Mouse (Mus musculus) MN1 (cell line): ENCODE measurements around the gene Glb1l2.

Experiments used
- DNase-seq: peaks from one replicate; pipeline ENCODE4 v3.0.0-alpha.2; 2016; ENCODE audit warnings: low spot score

Glb1l2 gene

DNA sequence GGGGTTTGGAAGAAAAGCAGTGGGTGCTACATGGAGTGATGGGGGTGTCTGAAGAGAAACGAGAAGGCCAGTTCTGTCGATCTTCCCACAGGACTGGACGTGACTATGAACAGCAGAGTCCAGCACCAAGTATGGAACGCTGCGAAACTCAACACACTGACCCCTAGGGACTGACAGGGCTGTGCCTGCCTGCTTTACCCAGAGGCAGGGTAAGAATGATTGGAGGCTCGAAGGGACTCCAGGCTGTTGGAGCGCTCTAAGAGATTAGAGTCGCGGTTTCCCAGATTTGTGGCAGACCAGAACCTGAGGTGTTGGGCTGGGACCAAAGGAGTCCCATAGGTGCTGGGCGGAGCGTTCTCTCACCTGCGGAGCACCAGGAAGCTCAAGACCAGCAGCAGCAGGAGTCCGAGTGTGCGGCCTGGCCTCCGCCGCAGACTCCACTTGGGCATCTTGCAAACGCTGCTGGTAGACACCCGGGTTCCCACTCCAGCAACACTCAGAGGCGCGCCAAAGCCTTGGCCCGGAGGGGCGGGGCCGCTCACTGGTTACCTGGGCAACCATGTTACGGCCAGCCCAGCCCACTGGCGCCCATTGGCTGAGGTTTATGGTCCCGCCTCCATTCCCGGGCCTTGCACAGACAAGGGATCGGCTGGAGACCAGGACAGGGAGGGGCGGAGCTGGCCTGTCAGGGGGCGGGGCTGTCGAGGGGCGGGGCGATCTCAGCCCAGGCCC, at the start of gene Glb1l2:
Gene Glb1l2 (minus strand): TSS at position 534 of the 732 bp plus-strand sequence.
- no peak for DNase-seq

DNA sequence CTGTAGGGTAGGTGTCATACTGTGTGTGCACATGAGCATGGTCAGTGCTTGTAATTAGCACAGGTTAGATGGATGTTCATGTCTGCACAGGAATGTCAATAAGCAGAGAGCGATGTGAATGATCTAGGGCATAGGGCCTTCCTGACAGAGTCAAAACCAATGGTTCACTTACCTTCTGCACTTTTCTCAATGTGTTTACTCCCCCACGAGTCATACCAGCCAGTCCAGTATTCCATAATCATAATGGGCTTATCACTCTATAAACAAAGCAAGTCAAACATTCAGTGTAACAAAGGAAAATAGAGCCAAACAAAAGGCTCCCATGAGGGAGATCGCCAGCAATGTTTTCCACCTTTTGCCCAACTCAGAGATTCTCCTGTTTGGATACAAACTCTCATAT, 24.8 kb upstream of the Glb1l2 start:
- no peak for DNase-seq

DNA sequence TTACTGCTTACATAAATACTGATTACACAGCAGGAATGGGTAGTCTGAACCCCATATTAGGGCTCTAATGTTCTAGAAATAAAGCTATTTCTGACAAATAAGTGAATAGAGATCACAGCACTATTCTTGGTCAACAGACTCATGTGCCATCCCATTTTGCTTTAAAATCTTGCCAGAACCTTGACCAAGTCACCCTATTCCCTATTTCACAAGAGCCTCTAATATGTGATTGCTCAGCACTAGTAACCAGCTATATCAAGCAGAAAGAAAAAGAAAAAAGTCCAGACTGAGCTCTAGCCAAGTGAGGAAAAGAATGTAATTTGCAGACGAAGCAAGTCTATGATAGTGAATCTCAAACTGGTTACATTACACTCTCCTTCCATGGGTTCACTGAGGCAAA, 13.7 kb upstream of the Glb1l2 start:
- no peak for DNase-seq

DNA sequence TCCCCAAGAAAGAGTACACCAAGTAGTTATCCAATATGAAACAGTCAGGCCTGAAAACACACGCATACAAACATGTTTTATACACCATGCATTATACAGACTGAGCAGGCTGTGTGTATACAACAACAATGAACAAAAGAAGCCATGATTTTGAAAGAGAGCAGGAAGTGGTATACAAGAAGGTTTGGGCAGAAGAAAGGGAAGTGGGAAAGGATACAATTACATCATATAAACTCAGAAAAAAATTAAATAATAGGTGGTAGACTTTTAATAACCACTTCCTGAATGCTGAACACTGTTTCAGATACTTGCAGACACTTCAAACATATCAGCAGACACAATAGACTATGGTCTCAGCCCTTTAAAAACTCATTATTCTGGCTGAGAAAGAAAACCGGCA, 2.5 kb upstream of the Glb1l2 start:
- no peak for DNase-seq

DNA sequence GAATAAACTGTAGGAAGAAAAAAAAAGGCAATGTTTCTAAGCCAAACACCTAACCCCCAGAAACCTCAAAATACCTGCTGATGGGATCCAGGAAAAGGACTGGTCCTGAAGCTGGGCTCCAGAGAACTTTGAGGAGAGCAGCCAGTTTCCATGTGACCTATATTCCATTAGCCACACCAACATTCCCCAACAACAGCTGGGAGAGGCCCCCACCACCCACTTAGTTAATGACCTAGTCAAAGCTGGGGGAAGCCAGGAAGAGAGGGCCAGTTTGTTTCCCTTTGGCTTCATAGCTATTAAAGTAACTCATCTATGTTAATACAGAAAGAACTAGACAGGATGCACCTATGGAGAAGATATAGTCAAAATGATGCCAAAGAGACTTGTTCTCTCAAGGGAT, 1.9 kb downstream of the Glb1l2 start:
- no peak for DNase-seq

DNA sequence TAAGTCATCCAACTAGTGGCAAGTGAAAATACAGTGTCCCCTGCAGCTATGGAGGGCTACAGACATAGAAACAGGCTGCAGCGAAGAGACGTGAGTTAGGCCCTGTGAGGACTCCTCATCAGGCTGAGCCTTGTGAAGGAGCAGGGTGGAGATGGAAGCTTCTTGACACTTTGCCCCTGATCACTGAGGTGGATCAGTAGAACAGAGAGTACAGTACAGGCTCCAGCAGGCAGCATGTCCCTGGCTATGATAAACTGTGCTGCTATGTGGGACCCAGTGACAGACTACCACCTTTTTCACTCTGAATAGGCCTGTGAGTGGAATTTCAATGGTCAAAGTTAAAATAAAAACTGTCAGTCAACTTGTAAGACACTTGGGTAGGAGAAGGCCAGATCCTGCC, 5.9 kb downstream of the Glb1l2 start:
- no peak for DNase-seq

DNA sequence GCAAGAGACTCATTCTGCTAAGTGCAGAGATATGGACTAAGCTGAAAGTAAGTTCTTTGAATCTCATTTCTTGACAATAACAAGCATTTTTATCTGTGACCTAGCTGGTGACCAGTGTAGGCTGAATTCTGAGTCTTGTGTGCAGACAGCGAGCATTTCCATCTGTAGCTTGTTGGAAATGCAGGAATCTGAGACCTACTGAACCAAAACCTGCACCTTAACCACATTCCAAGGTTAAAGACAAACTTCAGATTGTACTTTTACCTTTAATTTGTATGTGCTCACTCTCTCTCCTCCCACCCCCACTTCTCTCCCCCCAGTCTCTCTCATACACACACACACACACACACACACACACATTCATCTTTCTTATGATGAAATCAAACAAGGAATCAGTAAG, 7.5 kb downstream of the Glb1l2 start:
- no peak for DNase-seq

DNA sequence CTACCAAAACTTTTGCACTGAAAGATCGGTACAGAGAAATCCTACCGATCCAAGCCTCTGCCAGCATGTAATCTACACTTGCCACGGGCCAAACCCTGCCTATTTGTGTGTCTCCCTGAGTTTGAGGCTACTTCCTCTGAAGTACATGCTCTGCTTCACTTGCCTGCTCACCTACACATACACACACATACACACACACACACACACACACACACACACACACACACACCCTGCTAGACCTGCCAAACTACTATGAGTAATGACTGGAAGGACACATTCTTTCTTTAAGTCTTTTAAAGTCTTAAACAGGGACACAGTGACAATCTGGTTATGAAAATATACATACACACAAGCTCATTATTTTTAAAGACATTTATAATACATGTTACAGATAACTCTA, 8.1 kb downstream of the Glb1l2 start:
- DNase-seq: no peak

DNA sequence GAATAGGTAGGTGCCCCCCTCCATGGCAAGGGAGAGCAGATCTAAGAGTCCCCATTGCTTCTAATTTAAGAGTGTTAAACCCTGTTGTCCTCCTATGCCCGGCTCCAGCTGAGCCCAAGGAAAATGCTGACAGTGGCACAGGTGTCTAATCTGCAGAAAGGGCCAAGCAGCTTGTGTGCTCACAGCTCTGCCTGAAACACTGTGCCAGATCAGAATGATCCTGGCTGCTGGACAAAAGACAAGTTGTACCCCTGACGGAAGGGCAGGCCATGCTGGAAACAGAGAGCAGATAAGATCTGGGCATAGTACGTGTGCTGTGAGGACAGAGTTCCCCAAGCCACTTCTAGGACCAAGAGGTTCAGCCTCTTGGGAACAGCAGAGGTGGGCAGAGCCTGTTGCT, 13.4 kb downstream of the Glb1l2 start:
- no peak for DNase-seq

DNA sequence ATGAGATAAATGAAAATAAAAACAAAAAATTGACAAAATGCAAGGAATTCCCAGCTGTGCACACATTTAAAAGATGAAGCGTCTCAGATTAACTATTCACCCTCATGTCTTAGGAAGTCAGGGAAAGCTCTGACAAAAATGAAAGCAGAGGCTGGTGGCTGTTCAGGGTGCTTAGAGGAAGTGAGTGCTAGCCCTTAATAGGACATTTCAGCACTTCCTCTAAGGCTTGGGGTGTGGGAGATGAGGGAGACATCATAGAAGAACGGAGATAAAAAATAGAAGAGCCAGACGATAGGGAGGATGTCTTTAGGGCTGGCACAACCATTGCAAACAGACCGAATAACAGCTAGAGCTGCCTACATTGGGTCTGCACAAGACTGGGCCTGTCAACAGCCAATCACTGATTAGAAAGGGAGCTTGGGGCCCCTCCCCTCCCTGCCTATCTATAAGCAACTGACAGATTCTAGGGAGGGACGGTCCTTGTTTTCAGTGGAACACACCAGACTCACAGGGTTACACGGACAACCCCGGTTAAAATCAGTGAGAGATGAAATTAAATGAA, 22.8 kb downstream of the Glb1l2 start:
- DNase-seq: no peak

DNA sequence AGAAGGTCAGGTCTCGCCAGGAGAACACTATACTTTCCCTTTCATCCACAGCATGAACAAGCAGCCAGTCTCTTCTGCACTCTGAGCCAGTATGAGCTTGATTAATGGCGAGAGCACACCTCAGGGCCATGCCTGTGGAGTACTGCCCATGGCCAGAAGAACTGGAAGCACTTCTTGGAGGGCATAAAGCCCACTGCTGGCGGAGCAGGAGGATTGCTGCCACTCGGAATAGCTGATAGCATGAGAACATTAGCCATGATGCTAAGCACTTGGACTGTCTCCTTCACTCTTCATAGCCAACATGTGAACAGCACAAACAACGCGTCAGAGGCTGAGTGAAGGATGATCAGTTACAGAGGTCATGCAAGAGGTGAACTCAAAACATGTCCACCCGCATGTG, 27.8 kb downstream of the Glb1l2 start:
- DNase-seq: no peak

DNA sequence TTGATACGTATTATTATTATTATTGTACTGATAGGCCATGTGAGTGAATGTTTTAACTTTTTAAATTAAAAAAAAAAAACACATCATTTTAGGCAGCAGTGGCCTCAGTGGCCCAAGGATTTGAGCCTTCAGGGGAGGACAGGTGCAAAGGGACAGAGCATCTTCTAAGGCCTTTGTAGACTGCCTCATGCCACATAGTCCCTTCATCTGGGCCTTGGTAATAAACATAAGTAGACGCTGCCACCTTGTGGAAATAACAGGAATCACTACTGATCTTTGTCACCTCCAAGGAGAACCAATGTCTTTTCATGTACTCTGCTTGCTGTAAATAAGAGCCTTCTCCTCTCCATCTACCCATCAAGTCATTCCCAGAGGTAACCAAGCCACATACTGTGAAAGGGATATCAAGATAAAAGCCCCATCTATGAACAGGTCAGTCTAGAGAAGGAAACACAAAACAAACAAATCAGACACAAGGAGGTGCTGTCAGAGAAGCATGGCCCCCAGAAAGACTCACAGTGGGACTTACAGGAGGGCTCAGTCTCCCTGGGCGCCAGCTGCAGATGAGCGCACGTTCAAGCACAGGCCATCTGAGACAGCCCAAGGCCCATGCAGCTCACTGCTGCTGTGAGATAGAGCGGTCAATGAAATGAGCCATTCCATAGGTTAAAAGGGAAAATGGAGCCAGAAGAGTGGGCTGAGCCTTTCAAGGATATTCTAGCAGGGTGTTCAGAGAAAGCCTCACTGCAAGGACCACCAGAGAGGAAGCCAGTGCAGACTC, 30.0 kb downstream of the Glb1l2 start:
- peak; percentile 40 for DNase-seq

DNA sequence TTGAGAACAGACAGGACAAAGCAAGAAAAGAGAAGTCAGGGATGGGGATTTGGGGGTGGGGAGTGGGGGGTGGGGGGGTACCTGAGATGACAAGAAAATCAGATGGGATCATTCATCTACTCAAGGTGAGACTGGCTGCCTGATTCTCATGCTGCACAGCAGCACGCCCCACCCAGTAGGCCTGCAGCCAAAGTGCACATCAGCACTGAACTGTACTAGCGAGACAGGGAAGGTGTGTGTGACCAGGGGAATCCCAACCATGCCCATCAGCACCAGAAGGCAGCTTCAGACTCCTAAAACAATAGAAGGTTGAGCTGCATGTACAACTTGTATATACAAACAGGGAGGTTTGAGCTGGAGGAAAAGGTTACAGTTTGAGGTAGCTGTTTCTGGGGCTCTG, 30.6 kb downstream of the Glb1l2 start:
- DNase-seq: no peak

DNA sequence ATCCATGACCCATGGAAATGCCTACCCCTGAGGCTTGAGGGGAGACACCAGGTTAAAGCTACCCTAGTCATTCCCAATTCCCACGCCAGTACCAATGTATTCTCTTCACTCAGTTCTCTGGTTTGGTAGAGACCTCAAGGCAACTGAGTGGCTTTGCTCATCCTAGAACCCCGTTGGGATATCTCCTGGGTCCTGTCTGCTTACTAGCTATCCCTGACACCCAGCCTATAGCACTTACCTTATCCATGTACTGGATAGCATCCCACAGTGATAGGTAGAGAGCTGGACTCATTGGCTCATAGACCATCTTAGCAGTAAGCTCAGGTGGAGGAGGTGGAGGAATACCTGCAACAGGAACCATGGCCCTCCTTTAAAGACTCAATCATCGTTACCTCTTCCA, 38.1 kb downstream of the Glb1l2 start:
- no peak for DNase-seq

DNA sequence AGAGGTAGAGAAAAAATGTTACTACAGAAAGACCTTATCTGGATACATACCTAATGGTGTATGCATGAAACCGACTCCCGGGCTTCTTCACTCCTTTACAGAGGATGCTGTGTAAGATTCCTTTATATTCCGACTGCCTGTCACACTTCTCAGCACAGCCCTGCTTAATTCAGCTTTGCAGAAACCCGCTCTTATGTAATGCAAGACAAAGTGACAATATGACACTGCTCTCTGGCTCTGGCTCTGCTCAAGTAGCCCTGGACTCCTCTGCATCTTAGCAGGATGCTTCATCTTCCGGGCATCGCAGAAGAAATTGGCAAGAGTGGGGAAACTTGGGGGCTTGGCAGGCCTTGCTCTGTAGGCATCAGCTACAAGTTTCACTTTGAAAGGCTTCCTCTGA, 43.8 kb downstream of the Glb1l2 start:
- no peak for DNase-seq

DNA sequence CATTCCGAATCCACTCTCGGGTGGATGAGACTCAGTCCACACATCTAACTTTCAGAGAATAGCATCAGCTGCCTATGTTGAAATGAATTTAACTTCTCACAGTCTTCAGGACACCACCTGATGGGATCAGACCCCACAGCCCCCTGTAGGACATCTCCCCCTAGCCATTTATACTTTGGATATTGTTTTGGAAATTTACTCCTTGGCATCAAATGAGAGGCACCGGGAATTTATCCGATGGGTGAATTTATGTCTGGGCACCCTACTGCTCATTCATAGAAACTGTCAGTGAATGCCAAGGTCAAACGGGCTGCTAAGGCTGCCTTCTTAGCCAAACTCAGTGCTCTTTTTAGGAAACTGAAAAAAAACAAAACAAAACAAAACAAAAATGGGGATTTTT, 45.7 kb downstream of the Glb1l2 start:
- DNase-seq: no peak

DNA sequence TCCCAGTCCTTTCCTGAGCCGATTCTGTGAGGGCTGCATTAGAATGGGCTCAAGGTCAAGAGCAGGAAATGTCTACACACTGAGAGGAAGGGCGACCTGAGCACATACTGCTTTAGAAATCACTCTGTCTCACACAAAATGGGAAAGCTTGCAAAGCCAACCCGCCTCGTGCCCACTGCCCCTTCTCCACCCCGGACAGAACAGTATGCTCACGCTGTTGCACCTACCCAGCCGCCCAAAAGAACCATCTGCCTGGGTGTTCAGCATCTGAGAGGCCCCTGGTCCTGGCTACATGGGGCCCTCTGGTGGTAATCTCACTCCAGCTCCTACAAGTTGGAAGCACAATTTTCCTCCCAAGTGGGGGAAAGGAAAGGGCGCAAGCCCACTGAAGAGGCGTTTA, 46.2 kb downstream of the Glb1l2 start:
- no peak for DNase-seq

DNA sequence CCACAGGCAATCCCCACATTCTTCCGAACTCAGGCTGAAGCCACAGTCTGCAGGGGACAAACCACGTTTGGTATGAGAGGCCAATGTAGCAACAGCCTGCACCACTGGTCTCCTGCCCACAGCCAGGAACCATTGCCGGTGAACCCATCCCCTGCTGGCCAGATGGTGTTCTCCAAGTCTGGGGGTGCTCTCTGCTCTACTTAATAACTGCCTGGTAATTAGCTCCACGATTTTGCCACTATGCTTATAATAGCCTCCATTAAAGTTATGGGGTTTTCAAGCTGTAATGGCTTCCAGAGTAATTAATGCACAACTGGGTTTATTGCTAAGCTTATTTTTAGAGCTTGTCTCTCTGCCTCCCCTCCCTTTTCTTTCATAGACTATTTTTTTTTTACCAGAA, 57.4 kb downstream of the Glb1l2 start:
- DNase-seq: no peak

DNA sequence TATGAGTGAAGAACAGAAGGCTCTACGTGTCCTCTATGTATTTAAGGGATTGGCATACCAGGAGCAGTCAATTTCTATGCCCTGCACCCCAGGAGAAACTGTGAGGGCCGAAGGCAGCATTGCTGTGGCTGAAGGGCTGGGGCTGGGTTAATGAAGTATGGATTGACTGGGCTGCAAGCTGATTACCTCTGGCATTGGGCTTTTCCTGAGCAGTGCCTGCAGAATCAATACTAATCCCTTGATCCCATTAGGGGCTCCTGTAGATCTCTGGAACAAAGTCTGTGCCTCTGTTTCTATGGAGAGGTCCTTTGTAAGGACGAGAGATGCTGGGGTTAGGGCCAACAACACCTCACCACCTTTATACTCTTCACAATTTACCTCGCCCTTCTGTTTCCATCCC, 59.1 kb downstream of the Glb1l2 start:
- DNase-seq: no peak

DNA sequence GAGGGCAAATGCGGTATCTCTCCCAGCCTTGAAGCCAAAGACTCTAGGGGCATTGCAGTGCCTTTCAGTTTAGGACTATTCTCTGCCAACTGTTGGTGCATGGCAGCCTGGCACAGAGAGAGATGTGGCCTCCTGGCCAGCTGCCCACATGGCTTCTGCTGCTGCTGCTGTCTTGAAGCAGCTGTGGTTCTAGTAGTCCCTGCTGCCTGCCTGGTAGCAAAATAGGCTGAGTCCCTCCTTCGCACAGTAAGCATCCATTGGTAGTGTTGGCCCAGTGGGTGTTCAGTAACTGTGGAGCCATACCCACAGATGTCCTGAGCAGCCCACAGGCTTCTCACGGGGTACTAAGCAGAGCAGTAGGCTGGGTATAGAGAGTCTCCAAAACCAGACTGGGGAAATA, 63.5 kb downstream of the Glb1l2 start:
- no peak for DNase-seq

DNA sequence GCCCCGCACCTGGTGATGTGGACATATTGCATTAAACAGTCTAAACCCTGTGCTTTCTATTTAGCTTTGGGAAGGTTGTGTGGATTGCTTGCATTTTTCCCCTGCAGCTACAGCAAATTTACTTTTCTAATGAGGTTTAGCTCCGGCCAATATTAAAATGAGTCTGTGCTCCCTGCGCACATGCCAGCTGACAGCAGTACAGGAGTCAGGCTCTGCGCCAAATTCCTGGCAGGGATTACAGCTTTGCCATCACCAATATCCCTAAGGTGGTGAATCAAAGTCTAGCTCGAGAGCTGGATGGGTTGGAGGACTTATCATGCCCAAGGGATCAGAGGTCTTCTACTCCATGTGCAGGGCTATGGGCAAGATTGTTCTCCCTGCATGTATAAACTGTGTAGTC, 69.2 kb downstream of the Glb1l2 start:
- no peak for DNase-seq

DNA sequence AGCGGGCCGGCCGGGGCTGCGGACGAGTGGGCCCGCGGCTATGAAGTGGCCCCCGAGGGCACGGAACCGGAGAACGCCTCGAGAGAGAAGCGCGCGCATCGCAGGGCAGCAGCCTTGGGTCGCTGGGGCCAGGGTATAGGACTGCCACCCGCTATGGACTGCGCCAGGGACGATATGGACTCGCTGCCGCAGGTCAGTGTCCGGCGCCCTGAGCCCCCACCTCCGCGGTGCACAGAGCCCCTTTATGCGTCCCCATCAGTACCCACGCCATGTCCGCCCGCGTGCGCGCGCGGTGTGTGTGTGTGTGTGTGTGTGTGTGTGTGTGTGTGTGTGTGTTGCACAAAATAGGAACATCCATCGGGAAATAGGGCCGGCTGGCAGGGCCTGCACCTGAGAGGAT, 72.3 kb downstream of the Glb1l2 start:
- DNase-seq: no peak

DNA sequence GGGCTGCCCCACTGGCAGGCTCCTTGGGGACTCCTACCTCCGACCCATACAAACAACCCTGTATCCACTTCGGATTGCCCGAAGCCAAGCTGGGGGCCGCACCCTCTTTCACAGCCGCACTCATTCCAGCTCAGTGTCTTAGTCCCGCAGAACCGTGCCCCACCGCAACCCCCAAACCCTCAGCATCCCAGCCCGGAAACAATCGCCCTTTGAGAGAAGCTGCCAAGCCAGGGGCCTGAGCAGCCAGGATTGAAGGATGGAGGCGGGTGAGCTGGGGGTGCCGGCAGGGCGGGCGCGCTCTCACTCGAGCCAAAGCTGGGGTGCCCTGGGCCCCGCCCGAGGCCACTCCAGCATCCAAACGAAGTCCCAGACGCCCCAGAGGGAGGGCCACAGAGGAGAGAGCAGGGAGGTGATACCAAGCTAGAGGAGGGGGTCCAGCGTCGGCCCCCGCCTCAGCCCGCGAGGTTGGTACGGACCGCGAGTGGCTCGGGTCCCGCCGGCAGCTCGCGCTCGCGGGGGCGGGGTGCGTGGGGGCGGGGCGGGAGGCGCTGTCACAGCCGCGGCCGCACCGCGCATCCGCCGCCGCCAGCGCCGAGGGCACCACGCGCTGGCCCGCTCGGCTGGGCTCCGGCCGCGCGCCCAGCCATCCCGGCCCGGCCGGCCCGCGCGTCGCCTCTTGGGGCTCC, 72.9 kb downstream of the Glb1l2 start, which contains the start of gene B3gat1:
Gene B3gat1 (plus strand): TSS at position 523 of the 686 bp plus-strand sequence.
- DNase-seq: no peak
